Mouse (Mus musculus) heart, embryonic 12.5 days (tissue): ENCODE data around the gene Ptgfrn. TPM values are rescaled to one million over a fixed set of nuclear protein-coding genes. Genes with fewer than 3 reads are reported as not detected.

Experiments
- ATAC-seq: fragments of 200-750 bp; cut with Nextera tagmentation; 2 replicates; pipeline ENCODE4 v1.8.0; 2017; ENCODE audit warnings: moderate TSS enrichment, moderate library complexity; ENCODE audit not compliant: insufficient number of reproducible peaks, low FRiP score
- H3K27ac ChIP-seq: fragments of 300-500 bp; sonication (generic); 2 replicates; pipeline ENCODE4 v1.5.1; 2016; ENCODE audit warnings: mild to moderate bottlenecking, moderate library complexity; ENCODE audit not compliant: poor library complexity, severe bottlenecking
- H3K27me3 ChIP-seq: fragments of 300-500 bp; sonication (generic); replicated peaks from 2 replicates; pipeline ENCODE4 v1.6.1; 2016; ENCODE audit warnings: mild to moderate bottlenecking, moderate library complexity
- H3K36me3 ChIP-seq: fragments of 300-500 bp; sonication (generic); 2 replicates; pipeline ENCODE4 v1.6.1; 2016; ENCODE audit warnings: mild to moderate bottlenecking, moderate library complexity
- H3K4me1 ChIP-seq: fragments of 300-500 bp; sonication (generic); replicated peaks from 2 replicates; pipeline ENCODE4 v1.6.1; 2016; ENCODE audit warnings: mild to moderate bottlenecking
- H3K4me2 ChIP-seq: fragments of 300-500 bp; sonication (generic); 2 replicates; pipeline ENCODE4 v1.6.1; 2016; ENCODE audit warnings: mild to moderate bottlenecking, moderate library complexity
- H3K4me3 ChIP-seq: fragments of 300-500 bp; sonication (generic); 2 replicates; pipeline ENCODE4 v1.5.1; 2016; ENCODE audit warnings: mild to moderate bottlenecking
- H3K9ac ChIP-seq: fragments of 300-500 bp; sonication (generic); 2 replicates; pipeline ENCODE4 v1.6.1; 2016; ENCODE audit warnings: mild to moderate bottlenecking, moderate library complexity
- H3K9me3 ChIP-seq: fragments of 300-500 bp; sonication (generic); replicated peaks from 2 replicates; pipeline ENCODE4 v1.6.1; 2016; ENCODE audit warnings: mild to moderate bottlenecking, moderate library complexity
- WGBS: fragments of 180-500 bp; shearing (Covaris S2); methylation state at CpG from one replicate; pipeline ENCODE4 v1.1.7; 2016; 5-methylcytosine and 5-hydroxymethylcytosine counted together
- polyA plus RNA-seq: library from polyadenylated mRNA; unstranded; fragments of >200 nt; fragmentation: Nextera tagmentation; extraction: Ambion mirVana; gene quantifications from 2 replicates; pipeline ENCODE4 v1.2.1, GENCODE M21; 2016

Gene Ptgfrn
- polyA plus RNA-seq, 1 experiment from 2014 or later = 6.8 TPM

DNA sequence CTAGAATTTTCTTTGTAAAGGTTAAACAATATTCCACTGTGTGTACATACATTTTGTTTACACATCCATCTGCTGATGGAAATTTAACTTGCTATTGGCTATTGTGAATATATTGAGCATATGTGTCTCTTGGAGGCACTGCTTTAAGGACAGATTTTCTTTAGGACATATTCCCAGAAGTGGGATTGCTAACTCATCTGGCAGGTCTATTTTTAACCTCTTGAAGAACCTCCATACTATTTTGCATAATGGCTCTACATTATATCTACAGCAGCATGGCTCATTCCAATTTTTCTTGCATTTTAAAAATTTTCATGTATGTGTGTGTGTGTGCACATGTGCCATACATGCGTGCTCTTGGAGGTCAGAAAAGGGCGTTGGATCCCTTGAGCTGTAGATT is 74.1 kb downstream of the Ptgfrn start:
- 89% methylated on average over 2 of the region's 2 CpGs for WGBS
- Histone ChIP-seq H3K36me3 (peaks cover 15% of the 10 kb centered on the region), H3K27ac (no peak overlapping the region), H3K27me3 (no peaks in the 10 kb centered on the region), H3K4me1 (peaks cover 34% of the 10 kb centered on the region), H3K9ac (no peak overlapping the region), H3K4me3 (no peak overlapping the region), H3K9me3 (no peaks in the 10 kb centered on the region), H3K4me2 (no peak overlapping the region)
- no peak for ATAC-seq

DNA sequence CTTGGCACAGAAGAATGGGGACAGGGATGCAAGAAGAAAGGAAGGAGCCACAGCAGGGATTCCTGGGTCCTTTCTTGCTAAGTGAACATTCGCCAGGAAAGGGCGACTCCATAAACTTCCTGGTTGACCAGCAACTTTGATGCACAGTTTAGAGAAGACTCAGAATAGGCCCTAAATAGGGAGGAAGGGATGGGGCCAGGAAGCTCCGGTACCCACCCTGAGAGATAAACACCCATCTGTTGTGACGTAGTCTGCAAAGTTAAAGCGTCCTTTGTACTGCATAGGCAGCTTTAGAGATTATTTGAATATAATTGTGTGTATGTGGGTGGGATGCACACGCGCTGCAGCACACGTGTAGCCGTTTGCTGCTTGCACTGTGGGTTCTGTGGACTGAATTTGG is 75.6 kb downstream of the Ptgfrn start:
- 83% methylated on average over 9 of the region's 9 CpGs for WGBS
- Histone ChIP-seq H3K9me3 (no peaks in the 10 kb centered on the region), H3K9ac (no peak overlapping the region), H3K4me2 (no peak overlapping the region), H3K4me3 (no peak overlapping the region), H3K36me3 (peaks cover 5% of the 10 kb centered on the region), H3K4me1 (peaks cover 40% of the 10 kb centered on the region), H3K27ac (no peak overlapping the region), H3K27me3 (no peaks in the 10 kb centered on the region)
- ATAC-seq = no peak

DNA sequence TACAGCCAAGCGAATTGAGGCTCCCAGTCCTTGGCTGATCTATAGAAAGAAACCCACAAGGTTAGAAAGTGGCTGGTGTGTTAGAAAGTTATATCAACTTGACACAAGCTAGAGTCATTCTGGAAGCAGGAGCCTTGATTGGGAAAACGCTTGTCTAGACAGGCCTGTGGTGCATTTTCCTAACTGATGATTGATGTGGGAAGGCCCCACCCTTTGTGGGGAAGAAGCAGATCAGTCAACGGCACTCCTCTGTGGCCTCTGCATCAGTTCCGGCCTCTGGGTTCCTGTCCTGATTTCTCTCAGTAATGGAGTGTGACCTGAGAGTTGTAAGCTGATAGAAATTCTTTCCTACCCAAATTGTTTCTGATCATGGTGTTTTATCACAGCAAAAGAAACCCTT is 76.4 kb downstream of the Ptgfrn start:
- no peaks in the 10 kb centered on the region for H3K9me3 ChIP-seq
- H3K9ac ChIP-seq = no peak overlapping the region
- no peaks in the 10 kb centered on the region for H3K27me3 ChIP-seq
- H3K4me1 ChIP-seq = peaks cover 40% of the 10 kb centered on the region
- peaks cover 3% of the 10 kb centered on the region; the same call in 1 of the 2 replicates for H3K36me3 ChIP-seq
- 31% methylated on average over 4 of the region's 4 CpGs for WGBS
- H3K27ac ChIP-seq = 0 out of 2 replicates have a peak overlapping the region, but pooled peaks have one; percentile 28
- H3K4me3 ChIP-seq = no peak overlapping the region
- no peak for ATAC-seq
- no peak overlapping the region for H3K4me2 ChIP-seq

DNA sequence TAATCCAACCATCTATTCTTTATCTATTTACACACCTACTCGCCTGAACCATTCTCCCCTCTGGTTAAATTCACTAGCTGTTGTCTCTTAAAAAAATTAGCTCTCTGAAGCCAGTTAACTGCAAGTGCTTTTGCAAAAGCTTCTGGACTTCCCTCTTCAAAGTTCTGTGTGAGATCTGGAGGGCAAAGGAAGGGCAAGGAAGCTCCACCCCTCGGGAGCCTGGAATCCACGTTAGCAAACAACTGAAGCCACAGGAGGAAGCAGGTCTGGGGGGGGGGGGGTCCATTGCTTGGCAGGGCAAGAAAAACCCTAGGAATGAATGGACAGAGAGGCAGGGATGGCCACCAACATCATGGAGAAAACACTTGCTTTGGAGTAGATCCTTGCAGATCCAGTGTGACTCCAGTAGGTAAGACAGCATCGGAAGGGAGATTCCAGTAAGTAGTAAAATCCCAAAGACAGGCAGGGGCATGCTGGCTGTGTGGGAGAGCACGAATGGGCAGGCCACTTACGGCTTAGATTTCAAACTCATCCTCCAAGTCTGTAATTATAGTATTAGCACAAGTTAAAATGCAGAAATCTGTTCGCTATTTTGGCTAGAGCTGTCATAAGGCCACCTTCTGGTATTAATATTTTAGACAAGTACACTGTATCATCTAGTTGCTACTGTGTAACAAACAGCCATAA is 78.5 kb downstream of the Ptgfrn start:
- ATAC-seq = no peak
- Histone ChIP-seq H3K9me3 (no peaks in the 10 kb centered on the region), H3K27ac (no peak overlapping the region), H3K36me3 (no peaks in the 10 kb centered on the region), H3K4me2 (no peak overlapping the region), H3K27me3 (no peaks in the 10 kb centered on the region), H3K4me3 (no peak overlapping the region), H3K9ac (no peak overlapping the region), H3K4me1 (peaks cover 36% of the 10 kb centered on the region)
- WGBS = 50% methylated on average over 7 of the region's 7 CpGs

DNA sequence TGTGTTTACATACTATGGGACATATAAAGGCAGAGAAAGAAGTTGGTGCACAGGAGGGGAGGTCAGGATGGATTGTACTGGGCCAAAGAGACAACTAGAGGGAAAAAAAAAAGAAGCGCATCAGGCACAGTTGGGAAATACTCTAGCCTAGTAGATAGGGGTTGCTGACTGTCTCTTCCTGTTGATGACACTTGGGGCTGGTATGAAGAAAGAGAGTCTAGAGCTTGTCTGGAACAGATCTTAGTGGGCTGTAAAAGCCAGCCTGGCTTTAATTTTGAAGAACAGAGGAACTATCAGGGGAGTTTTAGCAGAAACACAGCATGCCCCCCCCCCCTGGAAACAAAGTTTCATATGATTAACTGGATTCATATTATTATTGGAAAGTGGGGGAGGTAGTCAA is 79.4 kb downstream of the Ptgfrn start:
- H3K4me2 ChIP-seq = no peak overlapping the region
- H3K27me3 ChIP-seq = no peaks in the 10 kb centered on the region
- WGBS = 97% methylated on average over 1 of the region's 1 CpGs
- peaks cover 35% of the 10 kb centered on the region for H3K4me1 ChIP-seq
- no peak overlapping the region for H3K27ac ChIP-seq
- H3K9ac ChIP-seq = no peak overlapping the region
- H3K36me3 ChIP-seq = no peaks in the 10 kb centered on the region
- ATAC-seq = no peak
- H3K4me3 ChIP-seq = no peak overlapping the region
- H3K9me3 ChIP-seq = no peaks in the 10 kb centered on the region

DNA sequence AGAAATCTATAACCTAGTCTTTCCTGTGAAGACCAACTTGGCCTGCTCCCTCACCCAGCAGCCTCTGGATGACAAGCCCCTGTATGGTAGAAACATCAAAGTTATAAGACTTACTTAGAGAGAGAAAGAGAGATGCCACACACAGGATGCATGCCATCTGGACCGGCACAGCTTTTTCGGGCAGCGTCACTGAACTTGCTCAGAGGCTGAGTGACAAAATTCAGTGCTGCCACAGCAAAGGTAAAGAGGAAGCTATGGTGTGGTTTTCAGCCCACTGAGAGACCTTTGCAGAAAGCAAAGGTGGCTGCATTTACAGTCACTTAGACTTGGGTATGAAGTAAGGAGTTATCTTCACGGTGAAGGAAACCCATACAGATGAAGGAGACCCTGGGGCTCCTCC is 80.7 kb downstream of the Ptgfrn start, which contains the start of gene Cd101:
Gene Cd101 (minus strand): TSS at position 218 of the 400 bp plus-strand sequence.
- H3K9me3 ChIP-seq = no peaks in the 10 kb centered on the region
- H3K4me1 ChIP-seq = peaks cover 42% of the 10 kb centered on the region
- WGBS = 76% methylated on average over 4 of the region's 4 CpGs
- H3K9ac ChIP-seq = no peak within 1 kb of the TSS
- H3K27ac ChIP-seq = no peak within 1 kb of the TSS
- no peaks in the 10 kb centered on the region for H3K27me3 ChIP-seq
- ATAC-seq = no peak
- H3K36me3 ChIP-seq = no peaks in the 10 kb centered on the region
- H3K4me2 ChIP-seq = no peak within 1 kb of the TSS
- H3K4me3 ChIP-seq = no peak within 1 kb of the TSS

DNA sequence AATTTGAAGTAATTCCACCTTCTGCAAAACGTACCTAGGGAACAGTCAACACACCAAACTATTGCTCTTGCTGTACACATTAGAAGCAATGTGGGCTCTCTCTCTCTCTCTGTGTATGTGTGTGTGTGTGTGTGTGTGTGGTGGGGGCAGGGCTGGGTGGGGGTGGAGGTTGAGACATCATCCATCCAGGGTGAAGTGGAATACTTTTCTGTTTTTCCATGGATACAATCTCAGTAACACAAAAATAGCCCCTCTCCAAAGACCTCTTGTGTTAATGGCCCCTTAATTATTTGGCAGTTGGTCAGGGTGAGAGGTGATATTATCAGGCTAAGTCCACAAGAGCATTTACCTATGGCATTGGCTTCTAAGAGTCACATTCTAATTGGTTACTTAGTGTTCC is 83.3 kb downstream of the Ptgfrn start:
- Histone ChIP-seq H3K9me3 (no peaks in the 10 kb centered on the region), H3K27ac (peak overlapping the region; percentile 48; the same call in 1 of the 2 replicates), H3K27me3 (no peaks in the 10 kb centered on the region), H3K4me2 (no peak overlapping the region; the same call in 1 of the 2 replicates), H3K36me3 (no peaks in the 10 kb centered on the region), H3K4me3 (no peak overlapping the region), H3K9ac (no peak overlapping the region), H3K4me1 (peaks cover 24% of the 10 kb centered on the region)
- WGBS = 43% methylated on average over 1 of the region's 1 CpGs
- ATAC-seq = peak; percentile 77

DNA sequence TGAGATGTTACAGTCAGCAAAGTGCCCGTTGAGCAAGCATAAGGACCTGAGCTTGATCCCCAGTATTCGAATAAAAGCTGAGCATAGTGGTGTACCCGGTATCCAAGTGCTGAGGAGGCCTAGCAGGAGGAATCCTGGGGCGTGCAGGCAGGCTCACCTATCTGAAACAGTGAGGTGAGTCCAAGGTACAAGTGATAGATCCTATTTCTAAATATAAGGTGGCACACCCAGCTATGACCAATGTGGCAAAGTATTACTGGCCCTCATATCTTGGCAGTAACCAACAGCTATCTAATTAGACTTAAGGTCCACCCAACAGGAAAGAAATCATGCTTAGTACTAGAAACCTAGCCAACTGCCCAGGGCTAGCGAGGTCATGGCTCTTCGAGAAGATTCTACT is 87.1 kb downstream of the Ptgfrn start:
- H3K4me3 ChIP-seq = no peak overlapping the region
- H3K9me3 ChIP-seq = no peaks in the 10 kb centered on the region
- H3K4me1 ChIP-seq = peaks cover 15% of the 10 kb centered on the region
- H3K4me2 ChIP-seq = no peak overlapping the region
- no peak overlapping the region for H3K27ac ChIP-seq
- no peaks in the 10 kb centered on the region for H3K36me3 ChIP-seq
- no peak for ATAC-seq
- WGBS = 86% methylated on average over 6 of the region's 6 CpGs
- no peak overlapping the region for H3K9ac ChIP-seq
- no peaks in the 10 kb centered on the region for H3K27me3 ChIP-seq

DNA sequence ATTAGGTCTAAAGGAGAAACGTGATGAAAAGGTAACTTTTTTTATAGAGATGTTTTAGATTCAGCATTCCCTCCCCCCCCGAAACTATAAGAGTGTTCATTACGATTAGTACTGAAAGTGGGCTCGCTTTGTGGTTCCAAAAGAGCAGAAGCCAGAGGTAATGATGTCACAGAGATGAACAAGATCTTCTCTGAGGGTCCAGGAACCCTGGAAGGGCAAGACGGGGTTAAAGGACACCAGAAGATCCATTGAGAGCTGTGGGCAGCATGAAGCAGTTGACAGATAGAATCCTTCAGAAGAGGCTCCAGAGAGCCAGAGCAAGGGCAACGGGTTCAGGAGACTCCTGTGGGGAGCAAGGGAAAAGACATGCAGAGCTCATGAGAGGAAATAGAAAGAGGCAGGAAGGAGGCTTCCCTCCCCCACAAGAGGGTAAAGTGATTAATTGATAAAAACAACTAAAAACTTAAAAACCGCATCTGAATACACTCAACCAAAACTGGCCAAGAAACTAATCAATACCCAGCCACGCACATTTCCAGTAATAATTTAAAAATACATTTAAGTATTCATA is 88.5 kb downstream of the Ptgfrn start:
- Histone ChIP-seq H3K4me3 (no peak overlapping the region), H3K36me3 (no peaks in the 10 kb centered on the region), H3K9me3 (no peaks in the 10 kb centered on the region), H3K4me2 (no peak overlapping the region), H3K9ac (no peak overlapping the region), H3K4me1 (peaks cover 13% of the 10 kb centered on the region), H3K27me3 (no peaks in the 10 kb centered on the region), H3K27ac (no peak overlapping the region)
- ATAC-seq = no peak
- 65% methylated on average over 8 of the region's 8 CpGs for WGBS

DNA sequence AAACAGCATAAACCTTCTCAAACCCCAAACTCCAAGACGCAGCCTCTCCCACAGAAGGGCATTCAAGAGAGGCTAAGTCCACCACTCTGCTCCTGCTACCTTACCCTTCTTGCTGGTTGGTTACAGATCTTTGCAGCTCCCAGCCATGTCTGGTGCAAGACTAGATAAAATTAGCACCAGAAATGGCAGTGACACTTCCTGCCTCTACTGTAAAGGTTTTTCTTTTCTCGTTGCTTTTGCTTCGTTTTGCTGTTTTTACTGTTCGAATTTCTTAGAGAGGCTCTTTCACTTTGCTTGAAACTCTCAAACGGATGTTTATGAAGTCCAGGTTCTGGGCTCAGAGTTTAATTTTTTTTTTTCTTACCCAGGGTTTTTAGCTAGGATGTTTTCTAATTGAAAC is 89.0 kb downstream of the Ptgfrn start:
- 71% methylated on average over 5 of the region's 5 CpGs for WGBS
- Histone ChIP-seq H3K4me3 (no peak overlapping the region), H3K4me2 (no peak overlapping the region), H3K4me1 (peaks cover 13% of the 10 kb centered on the region), H3K27me3 (no peaks in the 10 kb centered on the region), H3K36me3 (no peaks in the 10 kb centered on the region), H3K9me3 (no peaks in the 10 kb centered on the region), H3K9ac (no peak overlapping the region), H3K27ac (no peak overlapping the region)
- ATAC-seq = no peak

DNA sequence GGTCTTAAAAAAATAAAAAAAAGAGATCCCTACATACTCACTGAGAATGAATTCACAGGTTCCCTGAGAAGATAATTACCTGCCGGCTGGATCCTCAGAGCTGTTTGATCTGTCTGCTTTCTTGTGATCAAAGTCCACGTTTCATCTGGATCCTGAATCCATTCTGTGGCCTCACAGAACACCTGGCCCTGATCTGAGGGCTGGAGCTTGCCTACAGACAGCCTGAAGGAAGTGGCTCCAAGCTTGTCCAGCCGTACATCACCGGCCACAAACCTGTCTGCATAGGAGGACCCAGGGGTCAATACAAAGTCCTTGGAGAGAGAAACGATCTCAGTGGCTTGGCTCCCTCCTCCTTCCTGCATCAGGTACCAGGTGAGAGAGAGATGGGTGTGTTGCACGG is 91.6 kb downstream of the Ptgfrn start:
- H3K4me2 ChIP-seq = no peak overlapping the region
- no peak for ATAC-seq
- 82% methylated on average over 6 of the region's 6 CpGs for WGBS

DNA sequence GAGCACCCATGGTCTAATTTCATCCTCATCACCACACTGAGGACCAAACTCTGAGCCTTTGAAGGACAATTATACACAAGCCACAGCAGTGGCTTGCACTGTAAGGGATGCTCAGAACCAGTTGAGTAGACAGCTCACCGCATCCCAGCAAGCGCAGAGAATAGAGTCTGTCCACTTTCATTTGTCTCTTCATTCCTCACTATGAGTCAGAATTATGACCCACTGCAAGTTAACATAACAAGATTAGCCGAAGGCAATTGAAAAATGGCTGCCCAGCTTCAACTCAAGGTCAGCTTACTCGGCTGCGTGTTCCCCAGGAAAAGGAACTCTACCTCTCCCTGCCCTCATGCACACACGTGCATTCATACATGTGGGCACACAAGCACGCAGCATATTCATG is 94.0 kb downstream of the Ptgfrn start:
- no peak for ATAC-seq
- H3K27me3 ChIP-seq = no peaks in the 10 kb centered on the region
- H3K4me3 ChIP-seq = no peak overlapping the region
- H3K27ac ChIP-seq = no peak overlapping the region
- peaks cover 26% of the 10 kb centered on the region for H3K4me1 ChIP-seq
- 84% methylated on average over 7 of the region's 7 CpGs for WGBS
- no peak overlapping the region for H3K9ac ChIP-seq
- no peaks in the 10 kb centered on the region for H3K36me3 ChIP-seq
- H3K4me2 ChIP-seq = no peak overlapping the region
- H3K9me3 ChIP-seq = no peaks in the 10 kb centered on the region

More for the DNA sequence above, 91.6 kb downstream of the Ptgfrn start:
- H3K9ac ChIP-seq = no peak overlapping the region
- H3K4me3 ChIP-seq = no peak overlapping the region
- H3K4me1 ChIP-seq = peaks cover 16% of the 10 kb centered on the region
- H3K27ac ChIP-seq = no peak overlapping the region
- H3K36me3 ChIP-seq = no peaks in the 10 kb centered on the region
- no peaks in the 10 kb centered on the region for H3K9me3 ChIP-seq
- H3K27me3 ChIP-seq = no peaks in the 10 kb centered on the region
